Mouse (Mus musculus): Measurements from ENCODE around the gene Tmem151b.

Tmem151b gene

DNA sequence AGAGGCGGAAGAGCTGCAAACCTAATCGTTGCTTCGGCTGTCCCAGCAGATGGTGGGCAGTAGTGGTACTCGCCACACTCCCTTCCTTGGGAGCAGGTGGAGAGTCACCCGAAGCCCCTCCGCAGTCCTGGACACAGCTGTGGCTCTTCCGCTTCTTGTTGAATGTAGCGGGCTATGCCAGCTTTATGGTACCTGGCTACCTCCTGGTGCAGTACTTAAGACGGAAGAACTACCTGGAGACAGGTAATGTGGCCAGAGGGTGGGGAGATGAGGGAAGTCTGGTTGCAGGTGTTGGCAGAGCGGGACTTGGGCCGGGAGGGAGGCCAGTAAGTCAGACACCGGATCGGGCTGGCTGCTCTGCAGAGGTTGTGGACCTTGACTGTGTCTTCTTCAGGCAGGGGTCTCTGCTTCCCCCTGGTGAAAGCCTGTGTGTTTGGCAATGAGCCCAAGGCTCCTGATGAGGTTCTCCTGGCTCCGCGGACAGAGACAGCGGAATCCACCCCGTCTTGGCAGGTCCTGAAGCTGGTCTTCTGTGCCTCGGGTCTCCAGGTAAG lies 15.1 kb upstream of the Tmem151b start:
- DNase-seq (ENCODE audit: low read depth, low spot score) = no peak

DNA sequence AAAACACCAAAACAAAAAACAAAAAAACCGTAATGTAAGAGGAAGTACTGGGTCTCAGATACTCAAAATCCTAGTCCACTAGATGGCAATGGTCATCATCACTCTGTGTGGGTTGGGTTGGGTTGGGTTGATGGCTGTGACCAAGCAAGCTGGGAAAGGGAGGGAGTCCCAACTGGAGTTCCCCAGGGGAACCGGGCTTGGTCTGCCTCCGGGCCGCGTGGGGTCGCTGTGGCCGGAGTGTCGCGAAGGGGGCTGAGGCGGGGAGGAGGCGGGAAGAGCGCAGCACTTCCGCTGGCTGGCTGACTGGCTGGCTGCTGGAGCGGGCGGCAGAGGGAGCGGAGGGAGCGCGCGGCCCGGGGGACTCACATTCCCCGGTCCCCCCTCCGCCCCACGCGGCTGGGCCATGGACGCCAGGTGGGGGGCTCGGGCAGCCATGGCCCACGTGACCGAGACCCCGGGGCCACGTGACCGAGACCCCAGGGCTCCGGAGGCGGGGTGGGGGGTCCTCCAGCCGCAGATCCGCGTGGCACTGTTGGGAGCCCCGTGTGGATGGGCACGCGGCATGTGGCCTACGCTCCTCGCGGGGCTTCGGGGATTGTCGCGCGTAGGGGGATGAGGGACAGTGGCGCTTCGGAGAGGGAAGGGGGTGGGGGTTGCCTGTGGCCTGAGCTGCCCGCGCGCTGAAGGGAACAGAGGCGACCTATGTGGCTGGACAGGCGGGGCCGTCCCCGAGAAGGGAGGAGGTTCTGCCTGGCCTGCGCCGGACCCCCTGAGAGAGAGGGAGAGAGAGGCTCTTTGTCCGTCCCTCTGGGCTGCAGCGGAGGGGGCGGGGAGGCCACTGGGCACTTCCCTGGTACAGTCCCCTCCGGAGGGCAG lies 14.4 kb upstream of the Tmem151b start, which contains the start of gene Slc35b2:
Gene Slc35b2, plus strand, starts transcription at position 220 of the 876 bp plus-strand sequence.
- no peak for DNase-seq (ENCODE audit: low read depth, low spot score)

- no peak for DNase-seq (ENCODE audit: low read depth, low spot score)
These were observed 13.7 kb upstream of the Tmem151b start for GRCm38 (mm10) chr17:45563216-45563615.

DNA sequence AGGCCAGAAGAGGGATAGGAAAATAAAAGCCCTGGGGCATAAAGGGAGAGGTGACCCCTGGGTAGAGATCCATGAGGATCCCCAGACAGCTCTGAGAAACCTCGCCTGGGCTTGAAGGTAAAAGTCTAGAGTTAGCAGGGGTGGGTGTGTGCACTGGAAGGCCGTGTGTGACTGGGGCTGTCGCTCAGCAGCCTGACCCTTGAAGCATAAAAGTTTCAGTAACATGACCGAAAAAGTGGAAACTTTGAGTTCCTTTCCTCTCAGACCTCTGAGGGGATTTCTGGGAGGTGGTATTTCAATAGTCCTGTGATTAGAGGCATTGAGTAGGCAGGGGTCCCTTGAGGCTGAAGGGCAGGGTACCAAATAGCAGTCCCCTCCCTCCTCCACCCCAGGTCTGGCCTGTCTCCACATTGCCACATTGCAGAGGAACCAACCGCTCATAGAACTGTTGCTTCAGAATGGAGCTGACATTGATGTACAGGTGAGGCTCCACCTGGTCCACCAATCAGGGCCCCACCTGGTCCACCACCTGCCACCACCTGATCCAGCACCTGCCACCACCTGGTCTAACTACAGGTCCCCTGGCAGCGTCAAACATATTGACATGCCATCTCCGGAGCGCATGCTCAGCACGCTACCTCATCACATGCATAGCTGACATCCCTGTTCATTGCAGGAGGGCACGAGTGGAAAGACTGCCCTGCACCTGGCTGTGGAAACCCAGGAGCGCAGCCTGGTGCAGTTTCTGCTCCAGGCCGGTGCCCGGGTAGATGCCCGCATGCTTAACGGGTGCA lies 10.5 kb upstream of the Tmem151b start:
- no peak for DNase-seq (ENCODE audit: low read depth, low spot score)

DNA sequence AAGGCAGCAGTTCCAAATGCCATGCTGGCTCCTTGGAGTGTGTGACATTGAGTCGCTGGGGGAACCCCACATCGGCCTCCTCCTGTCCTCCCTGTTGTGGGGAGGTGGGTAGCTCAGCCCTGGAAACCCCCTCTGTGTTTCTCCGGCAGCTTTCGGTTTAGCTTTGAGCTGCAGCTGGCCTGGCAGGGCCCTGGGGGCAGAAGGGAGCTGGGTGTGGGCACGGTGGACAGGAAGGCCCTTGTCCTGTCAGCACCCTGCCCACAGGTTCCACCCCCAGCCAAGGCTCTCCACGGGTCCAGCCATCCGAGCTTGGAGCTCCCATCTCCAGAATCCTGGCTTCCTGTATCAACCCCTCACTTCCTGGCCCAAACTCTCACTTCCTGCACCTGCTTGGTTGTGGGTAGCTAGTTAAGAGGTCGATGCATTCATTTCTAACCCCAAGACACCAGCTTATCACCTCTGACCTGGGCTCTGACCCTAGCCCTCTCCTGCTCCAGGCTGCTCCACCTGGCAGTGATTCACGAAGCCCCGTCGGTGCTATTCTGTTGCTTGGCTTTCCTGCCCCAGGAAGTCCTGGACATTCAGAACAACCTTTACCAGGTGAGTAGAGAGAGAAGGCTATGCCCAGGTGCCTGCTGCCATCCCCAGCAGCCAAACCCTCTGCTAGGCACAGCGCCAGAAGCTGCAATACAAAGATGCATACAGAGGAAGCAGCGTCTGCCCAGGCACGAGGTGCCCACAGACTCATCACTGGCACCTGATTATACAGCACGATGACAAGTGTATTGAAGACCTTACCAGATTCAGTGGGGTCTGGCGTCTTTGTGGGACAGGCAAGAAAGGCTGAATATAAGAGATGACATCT lies 8.8 kb upstream of the Tmem151b start:
- no peak for DNase-seq (ENCODE audit: low read depth, low spot score)

DNA sequence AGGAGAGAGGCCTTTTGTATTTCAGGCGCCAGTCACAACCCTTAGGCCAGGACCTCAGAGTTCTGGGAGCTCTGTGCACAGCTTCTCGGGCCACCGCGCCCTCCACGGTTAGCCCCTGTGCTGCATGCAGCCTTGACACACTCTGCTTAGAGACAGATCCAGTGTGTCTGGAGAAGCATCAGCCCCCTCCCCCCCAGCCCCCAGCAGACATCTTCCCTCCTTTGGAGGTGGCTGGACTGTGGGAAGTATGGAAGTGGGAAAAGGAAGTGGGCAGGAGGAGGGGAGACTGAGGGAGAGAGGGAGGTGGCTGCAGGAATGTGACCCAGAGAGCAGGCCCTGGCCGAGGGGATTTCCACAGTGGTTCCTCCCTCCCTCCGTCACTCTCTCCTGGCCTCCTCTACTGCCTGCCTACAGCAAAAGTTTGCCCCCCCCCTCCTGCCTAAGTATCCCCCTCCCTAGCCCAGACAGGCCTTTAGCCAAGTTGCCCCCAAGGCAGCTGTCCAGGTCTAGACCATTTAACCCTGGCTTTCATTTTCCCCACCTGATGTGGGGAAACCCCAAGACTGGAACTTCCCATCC lies 7.9 kb upstream of the Tmem151b start:
- DNase-seq (ENCODE audit: low read depth, low spot score) = no peak

DNA sequence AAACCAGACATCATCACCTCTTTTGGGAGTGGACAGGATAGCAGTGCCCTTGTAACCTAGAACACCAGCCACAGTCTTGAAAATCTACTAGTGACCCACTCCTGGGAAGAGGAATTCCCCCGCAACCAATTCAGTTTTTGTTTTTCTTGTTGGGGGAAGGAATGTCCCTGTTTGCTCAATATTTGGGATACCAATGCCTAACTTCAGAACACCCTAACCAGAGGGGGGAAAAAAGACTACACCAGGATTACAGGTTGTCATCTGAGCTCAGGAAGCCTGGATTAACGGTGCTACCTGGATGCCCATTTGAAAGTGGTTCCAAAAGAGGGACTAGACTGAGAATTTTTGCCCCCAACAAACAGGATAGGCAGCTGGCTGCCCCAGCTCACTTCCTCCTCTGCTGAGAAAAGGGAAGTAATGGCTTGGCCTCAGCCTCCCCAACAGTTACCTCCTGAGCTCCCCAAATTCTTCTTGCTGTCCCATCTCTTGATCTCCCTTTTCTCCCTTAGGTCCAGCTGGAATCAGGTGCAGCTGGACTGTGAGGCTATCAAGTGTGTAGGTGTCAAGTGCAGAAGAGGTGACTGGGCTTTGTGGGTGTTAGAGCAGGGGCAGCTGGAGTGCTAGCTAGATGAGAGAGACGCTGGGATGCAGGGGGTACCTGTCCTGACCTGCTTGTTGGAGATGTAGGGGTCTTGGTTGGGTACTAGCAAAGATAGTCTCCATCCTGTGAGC lies 7.2 kb upstream of the Tmem151b start:
- DNase-seq (ENCODE audit: low read depth, low spot score) = no peak

DNA sequence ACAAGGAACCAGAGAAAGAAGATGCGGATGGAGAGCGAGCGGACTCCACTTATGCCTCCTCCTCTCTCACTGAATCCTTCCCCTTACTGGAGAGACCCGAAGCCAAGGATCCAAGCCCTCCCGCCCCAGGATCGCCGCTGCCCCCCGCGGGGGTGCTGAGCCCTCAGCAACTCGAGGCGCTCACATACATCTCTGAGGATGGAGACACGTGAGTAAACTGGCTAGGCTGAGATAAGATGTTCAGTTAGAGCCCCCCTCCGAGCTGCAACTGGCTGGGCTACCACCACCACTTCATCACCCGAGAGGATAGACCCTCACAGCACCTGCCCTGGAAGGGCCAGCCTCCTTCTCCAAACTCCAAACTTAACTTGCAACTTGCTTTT lies 6.6 kb upstream of the Tmem151b start:
- no peak for DNase-seq (ENCODE audit: low read depth, low spot score)

- DNase-seq (ENCODE audit: low read depth, low spot score) = no peak
These were observed 6.1 kb upstream of the Tmem151b start, which contains the start of gene Nfkbie for GRCm38 (mm10) chr17:45555452-45556106. TSS of gene Nfkbie (plus strand) at chr17:45555703.

DNA sequence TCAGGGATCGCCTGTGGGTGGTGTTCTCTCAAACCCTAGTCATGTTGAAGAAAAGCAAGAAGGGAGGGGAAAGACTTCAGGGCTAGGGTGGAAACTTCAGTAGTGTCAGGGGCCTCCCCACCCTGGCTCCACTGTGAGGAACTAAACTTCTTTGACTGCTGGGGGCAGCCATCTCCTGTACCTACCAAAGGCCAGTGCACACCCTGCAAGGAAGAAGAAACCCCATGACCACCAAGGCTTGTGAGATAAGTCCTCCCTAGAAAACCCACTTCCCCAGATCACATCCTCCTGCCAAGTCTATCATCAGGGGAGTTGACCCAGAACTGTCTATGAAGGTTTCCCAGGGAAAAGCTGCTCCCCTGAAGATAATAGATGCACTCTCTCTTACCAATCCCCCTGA lies 4.9 kb upstream of the Tmem151b start:
- no peak for DNase-seq (ENCODE audit: low read depth, low spot score)

GRCm38 (mm10) chr17:45553065-45553464 lies 3.6 kb upstream of the Tmem151b start:
- DNase-seq (ENCODE audit: low read depth, low spot score) = no peak

DNA sequence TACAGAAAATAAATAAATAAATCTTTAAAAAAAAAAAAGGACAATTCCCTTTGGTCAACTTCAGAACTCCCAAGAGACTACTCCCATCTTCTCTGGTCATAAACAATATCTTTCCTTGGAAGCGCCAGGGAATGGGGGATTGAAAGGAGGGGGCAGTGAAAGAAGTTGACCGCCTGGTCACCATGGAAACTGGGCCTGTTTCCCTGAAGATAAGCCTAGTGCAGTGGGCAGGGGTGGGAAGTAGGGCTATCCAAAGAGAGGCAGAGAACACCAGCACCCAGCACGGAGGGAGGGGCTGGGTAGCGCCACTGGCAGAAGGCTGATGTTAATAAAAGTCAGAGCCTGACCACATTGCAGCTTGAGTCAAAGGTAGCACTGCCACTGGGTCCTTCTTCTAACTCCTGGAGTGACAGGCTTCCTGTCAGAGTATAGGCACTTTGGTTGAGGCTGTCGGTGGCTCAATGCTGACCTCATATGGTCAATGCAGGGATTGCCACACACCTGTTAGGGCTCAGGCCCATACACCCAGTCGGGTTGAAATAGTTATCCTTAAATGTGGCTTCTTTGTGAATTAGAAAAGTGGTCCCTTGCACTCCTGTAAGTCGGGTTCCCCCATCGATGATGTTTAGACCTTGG lies 2.5 kb upstream of the Tmem151b start:
- no peak for DNase-seq (ENCODE audit: low read depth, low spot score)

DNA sequence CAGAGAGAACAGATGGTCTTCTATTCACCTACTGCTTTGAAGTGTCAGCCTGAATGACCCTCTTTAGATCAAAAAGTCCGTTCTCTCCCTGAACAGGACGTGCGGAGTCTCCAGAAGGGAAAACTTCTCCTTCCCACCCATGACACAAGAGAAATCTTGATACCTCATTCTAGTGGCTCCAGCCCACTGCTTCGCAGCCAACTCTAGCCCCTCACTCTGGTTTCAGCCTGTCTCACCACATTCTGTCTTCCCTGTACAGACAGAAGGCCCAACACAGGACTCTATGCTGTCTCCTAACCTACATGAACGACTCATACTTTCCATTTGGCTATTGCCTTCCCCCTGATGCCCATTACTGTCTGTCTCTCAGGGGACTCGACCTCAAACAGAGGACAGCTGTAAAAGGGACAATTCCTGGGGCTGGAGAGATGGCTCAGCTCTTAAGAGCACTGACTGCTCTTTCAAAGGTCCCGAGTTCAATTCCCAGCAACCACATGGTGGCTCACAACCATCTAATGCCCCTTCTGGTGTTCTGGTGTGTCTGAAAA lies 1.8 kb upstream of the Tmem151b start:
- DNase-seq (ENCODE audit: low read depth, low spot score) = no peak

DNA sequence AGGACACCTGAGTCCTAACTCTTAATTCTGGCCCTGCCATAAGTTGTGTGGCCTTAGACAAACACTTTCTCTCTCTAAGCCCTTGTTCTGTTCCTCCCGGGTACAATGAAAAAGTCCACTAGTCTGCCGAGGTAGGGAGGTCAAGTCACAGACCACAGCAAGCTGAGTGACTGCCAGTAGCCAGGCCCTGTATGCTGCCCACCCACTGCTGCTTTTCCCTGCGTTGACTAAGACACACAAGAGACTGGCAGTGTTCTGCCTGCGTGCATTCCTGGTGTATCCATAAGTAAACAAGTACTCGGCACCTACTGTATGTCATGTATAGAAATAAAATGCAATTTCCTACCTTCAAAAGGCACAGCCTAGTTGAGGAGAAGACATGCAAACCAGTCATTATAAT lies 776 bp upstream of the Tmem151b start:
- DNase-seq (ENCODE audit: low read depth, low spot score) = no peak

GRCm38 (mm10) chr17:45548541-45549512 lies 650 bp downstream of the Tmem151b start:
- no peak for DNase-seq (ENCODE audit: low read depth, low spot score)

GRCm38 (mm10) chr17:45547461-45548190 lies 1.9 kb downstream of the Tmem151b start:
- no peak for DNase-seq (ENCODE audit: low read depth, low spot score)

- DNase-seq (ENCODE audit: low read depth, low spot score) = no peak
These were observed 2.5 kb downstream of the Tmem151b start for GRCm38 (mm10) chr17:45546941-45547340.

All from brain, embryonic 18.5 days (tissue).